ENCODE assay signal across 9 mouse cellular contexts in genomic region chr9:116511450-116511849, GRCm38 (mm10).
A peak's percentile ranks its signal among the peaks of the same experiment; 100 is the strongest.
DNase-seq lines count a peak whose midpoint lies in the region; ATAC-seq and TF ChIP-seq lines count a peak whose summit lies in the region.
"Had no signal": no experiment of that assay in that cellular context is flagged by ENCODE, and none has a peak within 500 bp of the region (broad histone marks: within the 10 kb centered on the region; RNA-seq: fewer than 3 reads in every experiment).

No protein-coding gene starts in this region.

- H3K4me2 ChIP-seq in liver, postnatal 0 days (ENCODE audit: low read depth, low read length): no peak overlapping the region
- H3K4me2 ChIP-seq in liver, embryonic 11.5 days: no peak overlapping the region
- H3K4me2 ChIP-seq: limb, embryonic 13.5 days had no signal

- H3K9me3 ChIP-seq in liver, postnatal 0 days (ENCODE audit: low read length): no peaks in the 10 kb centered on the region
- no peaks in the 10 kb centered on the region for H3K9me3 ChIP-seq in liver, embryonic 11.5 days (ENCODE audit: control insufficient read depth, low read length)
- H3K9me3 ChIP-seq: limb, embryonic 13.5 days had no signal

- ATAC-seq in frontal cortex, adult (ENCODE audit: low TSS enrichment): peak; percentile 74; the same call in 1 of the 2 replicates
- no peak for ATAC-seq in liver, postnatal 0 days
- ATAC-seq in liver, embryonic 11.5 days (replicated peaks; ENCODE audit: low FRiP score): no peak

- DNase-seq in frontal cortex, postnatal 14 days (ENCODE audit: low spot score in 2 of 2): no peak
- no peak for DNase-seq in liver, postnatal 0 days
- no peak for DNase-seq in liver, embryonic 11.5 days (ENCODE audit: low spot score)
- DNase-seq in ZHBTc4 (ENCODE audit: low read depth, low spot score): peak; percentile 86
- DNase-seq in lung, postnatal 10 days: peak; percentile 40
- DNase-seq in gastrocnemius, postnatal 25 days: no peak
- DNase-seq in gastrocnemius, postnatal 10 days: no peak

- WGBS in liver, postnatal 0 days (ENCODE audit: insufficient replicate concordance): 36% methylated on average over 3 of the region's 3 CpGs
- 57% methylated on average over 3 of the region's 3 CpGs for WGBS in liver, embryonic 11.5 days

- no peak overlapping the region for H3K4me3 ChIP-seq in liver, postnatal 0 days (ENCODE audit: low read depth, low read length)
- H3K4me3 ChIP-seq in liver, embryonic 11.5 days (ENCODE audit: low read depth, low read length): no peak overlapping the region
- H3K4me3 ChIP-seq: limb, embryonic 13.5 days had no signal

- TF ChIP-seq CTCF in liver, postnatal 0 days (IDR thresholded peaks at IDR 0.05; ENCODE audit: low read depth): peak; percentile 61

- no peak for TF ChIP-seq EP300 in liver, postnatal 0 days (IDR thresholded peaks at IDR 0.05; ENCODE audit: low read depth)

- H3K36me3 ChIP-seq in liver, postnatal 0 days (replicated peaks; ENCODE audit: insufficient read depth, low read length): no peaks in the 10 kb centered on the region
- no peaks in the 10 kb centered on the region for H3K36me3 ChIP-seq in liver, embryonic 11.5 days (ENCODE audit: control insufficient read depth, insufficient read depth, low read length)
- H3K36me3 ChIP-seq: limb, embryonic 13.5 days had no signal

- H3K4me1 ChIP-seq in liver, postnatal 0 days (ENCODE audit: insufficient read depth): no peaks in the 10 kb centered on the region
- no peaks in the 10 kb centered on the region for H3K4me1 ChIP-seq in liver, embryonic 11.5 days (replicated peaks; ENCODE audit: control insufficient read depth, insufficient read depth, low read length)

- no peaks in the 10 kb centered on the region for H3K27me3 ChIP-seq in liver, postnatal 0 days (ENCODE audit: insufficient read depth, low read length)
- H3K27me3 ChIP-seq in liver, embryonic 11.5 days (replicated peaks; ENCODE audit: control insufficient read depth, insufficient read depth, low read length): no peaks in the 10 kb centered on the region
- H3K27me3 ChIP-seq: limb, embryonic 13.5 days had no signal

- no peak overlapping the region for H3K9ac ChIP-seq in liver, postnatal 0 days (replicated peaks)
- no peak overlapping the region for H3K9ac ChIP-seq in liver, embryonic 11.5 days (ENCODE audit: low read depth, low read length)
- H3K9ac ChIP-seq: limb, embryonic 13.5 days had no signal

- no peak overlapping the region for H3K27ac ChIP-seq in liver, postnatal 0 days (ENCODE audit: low read depth)
- H3K27ac ChIP-seq in liver, embryonic 11.5 days (ENCODE audit: low read depth, low read length): no peak overlapping the region
- H3K27ac ChIP-seq: limb, embryonic 13.5 days had no signal

Comparison
In these comparisons a context has a peak if more than half of its experiments do, and no peak if none do; other contexts are left out.
1. DNase-seq: peak in ZHBTc4 (single experiment) and lung, postnatal 10 days (single experiment); none in frontal cortex, postnatal 14 days (0 of 2), liver, postnatal 0 days (single experiment), liver, embryonic 11.5 days (single experiment), gastrocnemius, postnatal 25 days (single experiment) and gastrocnemius, postnatal 10 days (single experiment).